Mouse (Mus musculus): ENCODE measurements around the gene Ints7.

GRCm38 (mm10) chr1:191529406-191529805 lies 46.0 kb upstream of the Ints7 start:
- TF ChIP-seq POLR2A (IDR thresholded peaks at IDR 0.05; ENCODE audit: low read depth, low read length) (no peak), CTCF (conservative IDR thresholded peaks at IDR 0.05; ENCODE audit: insufficient read depth, insufficient read length, low read depth, low read length) (no peak)
